8 mouse cellular contexts compared by ENCODE assay signal in genomic region chr4:98382716-98383424, GRCm38 (mm10). TPM values are rescaled to one million over a fixed set of nuclear protein-coding genes. Genes with fewer than 3 reads are reported as not detected.
A peak's percentile ranks its signal among the peaks of the same experiment; 100 is the strongest.
DNase-seq lines count a peak whose midpoint lies in the region; ATAC-seq and TF ChIP-seq lines count a peak whose summit lies in the region.

Gene Tm2d1 (minus strand): TSS chr4:98383306.

- no peaks in the 10 kb centered on the region for H3K27me3 ChIP-seq in hindbrain, postnatal 0 days (ENCODE audit: insufficient read depth, low read length)

- peak within 1 kb of the TSS; percentile 100 for H3K4me3 ChIP-seq in cortical plate, adult 2 months (ENCODE audit: insufficient read depth, low read length)
- peak within 1 kb of the TSS; percentile 69 for H3K4me3 ChIP-seq in hindbrain, postnatal 0 days (ENCODE audit: low read length)

- DNase-seq in adipocyte (ENCODE audit: low spot score) = peak; percentile 90
- DNase-seq in gastrocnemius, adult 8-10 months (ENCODE audit: low spot score in 2 of 2) = peak; percentile 58 to 80
- DNase-seq in hindbrain, postnatal 0 days (ENCODE audit: low spot score) = peak; percentile 91
- DNase-seq in left cerebral cortex, adult 8-10 months (ENCODE audit: low spot score in 2 of 2) = peak; percentile 64 to 74
- DNase-seq in right cerebral cortex, adult 18-20 months = peak; percentile 88
- DNase-seq in urinary bladder, adult 2 months (ENCODE audit: low spot score) = peak; percentile 76

- H3K4me2 ChIP-seq in hindbrain, postnatal 0 days (ENCODE audit: low read depth, low read length) = peak within 1 kb of the TSS; percentile 60

- TF ChIP-seq CTCF in cortical plate, adult 2 months (IDR thresholded peaks at IDR 0.05; ENCODE audit: extremely low read depth, insufficient read depth, low read length) = no peak
- no peak for TF ChIP-seq CTCF in hindbrain, postnatal 0 days (IDR thresholded peaks at IDR 0.05; ENCODE audit: low read depth)

- WGBS in hindbrain, postnatal 0 days = under 1% methylated on average over 35 of the region's 46 CpGs

- ATAC-seq in hindbrain, postnatal 0 days = peak; percentile 96
- ATAC-seq in megakaryocyte, adult 5-6 weeks (ENCODE audit: poor library complexity, severe bottlenecking) = peak; percentile 99

- H3K27ac ChIP-seq in cortical plate, adult 2 months (ENCODE audit: insufficient read depth, low read length) = no peak within 1 kb of the TSS; the same call in 1 of the 2 replicates
- H3K27ac ChIP-seq in hindbrain, postnatal 0 days = peak within 1 kb of the TSS; percentile 79; the same call in 1 of the 2 replicates

- peak; percentile 69; the same call in 1 of the 2 replicates for TF ChIP-seq POLR2A in cortical plate, adult 2 months (IDR thresholded peaks at IDR 0.05; ENCODE audit: extremely low read depth, insufficient read depth, low read length)

- no peaks in the 10 kb centered on the region for H3K9me3 ChIP-seq in hindbrain, postnatal 0 days (ENCODE audit: low read length)

- H3K4me1 ChIP-seq in cortical plate, adult 2 months (ENCODE audit: control insufficient read depth, insufficient read depth, low read length) = peaks cover 1% of the 10 kb centered on the region; the same call in 1 of the 2 replicates
- H3K4me1 ChIP-seq in hindbrain, postnatal 0 days (ENCODE audit: insufficient read depth, low read length) = peaks cover 9% of the 10 kb centered on the region; the same call in 1 of the 2 replicates

- H3K9ac ChIP-seq in hindbrain, postnatal 0 days (replicated peaks; ENCODE audit: low read length) = peak within 1 kb of the TSS; percentile 84

- no peaks in the 10 kb centered on the region for H3K36me3 ChIP-seq in hindbrain, postnatal 0 days (ENCODE audit: insufficient read depth, low read length)

RNA-seq across cellular contexts. Expression of gene Tm2d1, which starts in this region (rescaled TPM):
- polyA plus RNA-seq in cortical plate, adult 2 months (2012; rRNA removed) = 50.9 and 58.5 TPM in 2 replicates
- total RNA-seq in gastrocnemius, adult 8-10 months (2022) = 10 to 100 TPM; 37.9 to 47.5 (median 40.5) TPM
- total RNA-seq in hindbrain, postnatal 0 days (2014; rRNA removed) = 34.9 and 47.9 TPM in 2 replicates
- polyA plus RNA-seq in hindbrain, postnatal 0 days (2015; fragmentation: Nextera tagmentation; extraction: Ambion mirVana) = 162 and 176 TPM in 2 replicates
- total RNA-seq in left cerebral cortex, adult 8-10 months (2022) = 10 to 100 TPM; 39.8 to 46.7 (median 45.0) TPM
- total RNA-seq in megakaryocyte, adult 5-6 weeks (2015) = 38.6 and 47.7 TPM in 2 replicates
- total RNA-seq in megakaryocyte, adult 5-6 weeks (2017) = 25.2 and 28.2 TPM in 2 replicates
- 47.4 and 54.6 TPM in 2 replicates for polyA plus RNA-seq in urinary bladder, adult 2 months (2012; rRNA removed)
